In the genomic region with DNA sequence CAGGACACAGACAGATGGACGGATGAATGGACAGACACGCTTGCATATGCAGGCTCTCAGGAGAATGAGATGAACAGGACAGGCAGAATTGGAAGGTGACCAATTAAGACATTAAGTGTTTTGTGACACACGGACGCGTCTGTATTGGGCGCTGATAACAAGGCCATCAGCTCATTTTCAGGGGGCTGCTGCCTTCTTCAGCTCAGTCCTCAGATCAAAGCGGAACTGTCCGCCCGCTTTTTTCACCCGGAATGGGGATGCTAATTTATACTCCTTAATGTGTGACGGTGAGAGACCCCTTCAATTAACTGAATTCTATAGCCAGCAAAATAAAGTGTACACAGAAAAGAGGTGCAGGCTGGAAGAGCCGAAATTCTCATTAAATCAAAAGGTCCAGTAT, we compare ENCODE assay signal across 33 mouse cellular contexts. TPM values are rescaled to one million over a fixed set of nuclear protein-coding genes. Genes with fewer than 3 reads are reported as not detected.
"Had no signal": no experiment of that assay in that cellular context is flagged by ENCODE, and none has a peak within 500 bp of the region (broad histone marks: within the 10 kb centered on the region; RNA-seq: fewer than 3 reads in every experiment).

No protein-coding gene starts in this region.

- H3K9me3 ChIP-seq: heart, embryonic 13.5 days; heart, embryonic 15.5 days; hindbrain, embryonic 13.5 days; hindbrain, embryonic 15.5 days; kidney, embryonic 15.5 days; limb, embryonic 13.5 days; limb, embryonic 15.5 days; liver, embryonic 12.5 days had no signal

- H3K4me1 ChIP-seq: heart, embryonic 13.5 days; heart, embryonic 15.5 days; hindbrain, embryonic 13.5 days; hindbrain, embryonic 15.5 days; kidney, embryonic 15.5 days; limb, embryonic 13.5 days; limb, embryonic 15.5 days; liver, embryonic 12.5 days had no signal

- H3K4me2 ChIP-seq: heart, embryonic 11.5 days; heart, embryonic 13.5 days; heart, embryonic 15.5 days; hindbrain, embryonic 13.5 days; hindbrain, embryonic 15.5 days; kidney, embryonic 15.5 days; limb, embryonic 13.5 days; limb, embryonic 15.5 days; liver, embryonic 12.5 days had no signal

- H3K4me3 ChIP-seq: heart, adult 2 months; heart, embryonic 13.5 days; heart, embryonic 15.5 days; hindbrain, embryonic 13.5 days; hindbrain, embryonic 15.5 days; kidney, embryonic 15.5 days; limb, embryonic 13.5 days; limb, embryonic 15.5 days; liver, embryonic 12.5 days had no signal

- H3K36me3 ChIP-seq: heart, embryonic 13.5 days; heart, embryonic 15.5 days; hindbrain, embryonic 13.5 days; hindbrain, embryonic 15.5 days; kidney, embryonic 15.5 days; limb, embryonic 13.5 days; limb, embryonic 15.5 days; liver, embryonic 12.5 days had no signal

- H3K27ac ChIP-seq: heart, adult 2 months; heart, embryonic 13.5 days; heart, embryonic 15.5 days; hindbrain, embryonic 13.5 days; hindbrain, embryonic 15.5 days; hindbrain, postnatal 0 days; kidney, embryonic 15.5 days; kidney, postnatal 0 days; limb, embryonic 13.5 days; limb, embryonic 15.5 days; liver, embryonic 12.5 days had no signal

- H3K9ac ChIP-seq: heart, embryonic 13.5 days; heart, embryonic 15.5 days; hindbrain, embryonic 13.5 days; hindbrain, embryonic 15.5 days; kidney, embryonic 15.5 days; limb, embryonic 13.5 days; limb, embryonic 15.5 days; liver, embryonic 12.5 days had no signal

- DNase-seq: gastrocnemius, postnatal 14 days; gastrocnemius, postnatal 36 days; heart, adult 11 months; heart, adult 2 months; heart, postnatal 14 days; heart, postnatal 36 days; kidney, adult 11 months; kidney, adult 2 months; kidney, adult 9 months; kidney, postnatal 14 days; kidney, postnatal 36 days; layer of hippocampus, adult 9-11 months; layer of hippocampus, postnatal 36 days; left cerebral cortex, postnatal 4 days had no signal

- ATAC-seq: hindbrain, postnatal 0 days; intestine, embryonic 16.5 days; liver, embryonic 12.5 days had no signal

RNA-seq across cellular contexts. Expression of gene Bsx, which starts 15.5 kb away (rescaled TPM):
- polyA plus RNA-seq: gonadal fat pad, adult 2 months; heart, adult 2 months; heart, embryonic 11.5 days; heart, embryonic 13.5 days; heart, embryonic 15.5 days; heart, postnatal 0 days; hindbrain, embryonic 11.5 days; hindbrain, embryonic 13.5 days; hindbrain, embryonic 15.5 days; hindbrain, postnatal 0 days; intestine, embryonic 14.5 days; intestine, embryonic 16.5 days; kidney, adult 2 months; kidney, embryonic 15.5 days; kidney, postnatal 0 days; large intestine, adult 2 months; limb, embryonic 11.5 days; limb, embryonic 13.5 days; limb, embryonic 15.5 days; liver, adult 2 months; liver, embryonic 12.5 days had no signal
